Mouse (Mus musculus) liver, postnatal 0 days (tissue): ENCODE measurements around the gene Zbtb8os. TPM values are rescaled to one million over a fixed set of nuclear protein-coding genes. Genes with fewer than 3 reads are reported as not detected.
A peak's percentile ranks its signal among the peaks of the same experiment; 100 is the strongest.

Experiments used
- ATAC-seq: fragments of 200-750 bp; cut with Nextera tagmentation; 2 replicates; pipeline ENCODE4 v1.8.0; 2017; ENCODE audit warnings: mild to moderate bottlenecking, moderate library complexity
- DNase-seq: peaks from one replicate; pipeline ENCODE4 v3.0.0-alpha.2; 2016
- H3K27ac ChIP-seq: fragments of 300-500 bp; sonication (generic); 2 replicates; pipeline ENCODE4 v1.5.1; 2014; ENCODE audit warnings: antibody characterized with exemption, moderate library complexity, mild to moderate bottlenecking, low read depth
- H3K27me3 ChIP-seq: fragments of 300-500 bp; sonication (generic); 2 replicates; pipeline ENCODE4 v1.6.1; 2014; ENCODE audit warnings: low read length, control low read depth, mixed read lengths; ENCODE audit not compliant: insufficient read depth
- H3K36me3 ChIP-seq: fragments of 300-500 bp; sonication (generic); replicated peaks from 2 replicates; pipeline ENCODE4 v1.6.1; 2014; ENCODE audit warnings: mild to moderate bottlenecking, control low read depth, low read length, moderate library complexity, mixed read lengths; ENCODE audit not compliant: insufficient read depth
- H3K4me1 ChIP-seq: fragments of 300-500 bp; sonication (generic); 2 replicates; pipeline ENCODE4 v1.6.1; 2014; ENCODE audit warnings: antibody characterized with exemption, mild to moderate bottlenecking, control low read depth; ENCODE audit not compliant: insufficient read depth
- H3K4me2 ChIP-seq: fragments of 300-500 bp; sonication (generic); 2 replicates; pipeline ENCODE4 v1.6.1; 2014; ENCODE audit warnings: low read depth, mild to moderate bottlenecking, low read length, moderate library complexity, mixed read lengths
- H3K4me3 ChIP-seq: fragments of 300-500 bp; sonication (generic); 2 replicates; pipeline ENCODE4 v1.5.1; 2014; ENCODE audit warnings: low read depth, low read length
- H3K9ac ChIP-seq: fragments of 300-500 bp; sonication (generic); replicated peaks from 2 replicates; pipeline ENCODE4 v1.6.1; 2014; ENCODE audit warnings: mild to moderate bottlenecking, moderate library complexity
- H3K9me3 ChIP-seq: fragments of 300-500 bp; sonication (generic); 2 replicates; pipeline ENCODE4 v1.6.1; 2016; ENCODE audit warnings: mild to moderate bottlenecking, control low read depth, low read length, mixed read lengths
- CTCF ChIP-seq: sonication (generic); IDR thresholded peaks from 2 replicates; pipeline ENCODE4 v1.5.1; 2016; ENCODE audit warnings: antibody characterized with exemption, low read depth
- EP300 ChIP-seq: IDR thresholded peaks from 2 replicates; pipeline ENCODE4 v1.6.1; 2016; ENCODE audit warnings: antibody characterized with exemption, low read depth, mild to moderate bottlenecking
- WGBS: fragments of 180-500 bp; shearing (Covaris S2); extraction: QIAGEN DNeasy Blood & Tissue Kit; methylation state at CpG from one replicate; pipeline ENCODE4 v1.1.7; 2014; ENCODE audit not compliant: insufficient replicate concordance; 5-methylcytosine and 5-hydroxymethylcytosine counted together
- polyA plus RNA-seq: library from polyadenylated mRNA; unstranded; fragments of >200 nt; fragmentation: Nextera tagmentation; extraction: Ambion mirVana; gene quantifications from 2 replicates; pipeline ENCODE4 v1.2.1, GENCODE M21; 2015

Zbtb8os gene
- polyA plus RNA-seq, 1 experiment from 2014 or later: 32.2 TPM

- Histone ChIP-seq H3K4me3 (no peak overlapping the region), H3K4me1 (peaks cover 21% of the 10 kb centered on the region), H3K36me3 (peaks cover 20% of the 10 kb centered on the region), H3K27ac (peak overlapping the region; percentile 58), H3K9me3 (no peaks in the 10 kb centered on the region), H3K4me2 (0 out of 2 replicates have a peak overlapping the region, but pooled peaks have one; percentile 1), H3K9ac (no peak overlapping the region), H3K27me3 (no peaks in the 10 kb centered on the region)
- peak; percentile 14; the same call in 1 of the 2 replicates for ATAC-seq
- no peak for TF ChIP-seq CTCF
- TF ChIP-seq EP300: peak; percentile 90
- no peak for DNase-seq
- WGBS: 63% methylated on average over 3 of the region's 3 CpGs
These were observed 4.2 kb downstream of the Zbtb8os start for GRCm38 (mm10) chr4:129339743-129340142.

DNA sequence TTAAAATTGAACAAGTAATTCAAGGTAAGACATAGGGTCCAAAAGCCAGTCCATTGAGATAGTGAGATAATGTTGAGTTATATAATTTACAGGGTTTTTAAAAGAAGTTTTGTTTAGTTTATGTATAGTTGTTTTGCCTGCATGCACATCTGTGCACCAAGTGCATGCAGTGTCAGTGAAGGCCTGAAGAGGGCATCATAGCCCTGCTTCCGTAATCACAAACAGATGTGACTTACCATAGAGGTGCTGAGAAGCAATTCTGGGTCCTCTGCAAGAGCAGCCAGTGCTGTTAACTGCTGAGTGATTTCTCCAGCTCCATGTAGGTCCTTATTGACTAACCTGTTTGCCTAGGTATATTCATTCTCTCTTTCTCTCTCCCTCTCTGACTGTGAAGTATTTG is 6.4 kb downstream of the Zbtb8os start:
- no peak for ATAC-seq
- Histone ChIP-seq H3K4me1 (peaks cover 13% of the 10 kb centered on the region; the same call in 1 of the 2 replicates), H3K4me2 (no peak overlapping the region), H3K4me3 (no peak overlapping the region), H3K9me3 (no peaks in the 10 kb centered on the region), H3K27ac (no peak overlapping the region), H3K36me3 (peaks cover 27% of the 10 kb centered on the region), H3K27me3 (no peaks in the 10 kb centered on the region), H3K9ac (no peak overlapping the region)
- DNase-seq: no peak
- 85% methylated on average over 1 of the region's 1 CpGs for WGBS
- peak; percentile 40 for TF ChIP-seq CTCF
- no peak for TF ChIP-seq EP300

DNA sequence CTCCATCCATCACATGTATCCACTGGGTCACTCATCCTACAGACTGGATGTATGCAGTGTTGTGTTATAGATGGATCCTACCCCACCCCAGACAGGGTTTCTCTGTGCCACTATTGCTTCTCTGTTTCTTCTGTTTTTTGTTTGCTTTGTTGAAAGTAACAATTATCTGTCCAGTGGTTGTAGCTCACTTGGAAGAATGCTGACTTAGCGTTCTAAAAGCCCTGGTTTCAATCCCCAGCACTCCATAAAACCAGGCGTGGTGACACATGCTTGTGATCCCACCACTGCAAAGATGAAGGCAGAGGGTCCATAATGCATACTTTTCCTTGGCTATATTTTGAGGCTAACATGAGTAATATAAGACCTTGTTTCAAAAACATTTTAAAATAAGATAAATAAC is 7.2 kb downstream of the Zbtb8os start:
- H3K9ac ChIP-seq: no peak overlapping the region
- no peak overlapping the region for H3K27ac ChIP-seq
- 92% methylated on average over 2 of the region's 2 CpGs for WGBS
- H3K4me3 ChIP-seq: no peak overlapping the region
- no peak for ATAC-seq
- H3K36me3 ChIP-seq: peaks cover 27% of the 10 kb centered on the region
- no peaks in the 10 kb centered on the region for H3K27me3 ChIP-seq
- peaks cover 9% of the 10 kb centered on the region; the same call in 1 of the 2 replicates for H3K4me1 ChIP-seq
- no peak overlapping the region for H3K4me2 ChIP-seq
- H3K9me3 ChIP-seq: no peaks in the 10 kb centered on the region
- no peak for DNase-seq
- no peak for TF ChIP-seq EP300

- H3K36me3 ChIP-seq: peaks cover 24% of the 10 kb centered on the region
- H3K9ac ChIP-seq: no peak overlapping the region
- 79% methylated on average over 15 of the region's 15 CpGs for WGBS
- no peaks in the 10 kb centered on the region for H3K4me1 ChIP-seq
- H3K4me3 ChIP-seq: no peak overlapping the region
- ATAC-seq (no peak), DNase-seq (no peak)
- H3K27me3 ChIP-seq: no peaks in the 10 kb centered on the region
- TF ChIP-seq EP300: no peak
- no peak for TF ChIP-seq CTCF
- H3K27ac ChIP-seq: no peak overlapping the region
- H3K9me3 ChIP-seq: no peaks in the 10 kb centered on the region
- no peak overlapping the region for H3K4me2 ChIP-seq
These were observed 11.1 kb downstream of the Zbtb8os start for GRCm38 (mm10) chr4:129346481-129347154.

DNA sequence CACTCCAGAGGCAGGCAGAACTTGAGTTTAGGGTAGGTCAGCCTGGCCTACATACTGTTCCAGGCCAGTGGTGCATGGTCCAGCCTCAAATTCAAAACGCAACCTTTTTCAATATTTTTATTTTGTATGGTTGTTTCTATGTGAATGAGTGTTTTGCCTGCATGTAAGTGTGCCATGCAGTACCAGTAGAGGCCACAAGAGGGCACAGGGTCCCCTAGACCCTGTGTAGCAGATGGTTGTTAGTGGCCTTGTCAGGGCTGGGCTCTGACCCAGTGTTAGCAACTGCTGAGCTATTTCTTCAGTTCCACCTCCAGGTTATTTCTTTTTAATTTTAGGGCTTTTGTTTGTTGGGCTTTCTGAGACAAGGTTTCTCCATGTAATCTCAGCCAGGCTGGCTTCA is 15.1 kb downstream of the Zbtb8os start:
- Histone ChIP-seq H3K4me2 (no peak overlapping the region), H3K4me3 (no peak overlapping the region), H3K9ac (no peak overlapping the region), H3K9me3 (no peaks in the 10 kb centered on the region), H3K27me3 (no peaks in the 10 kb centered on the region), H3K36me3 (peaks cover 5% of the 10 kb centered on the region; the same call in 1 of the 2 replicates), H3K4me1 (no peaks in the 10 kb centered on the region), H3K27ac (no peak overlapping the region)
- DNase-seq (peak; percentile 88), ATAC-seq (peak; percentile 57)
- TF ChIP-seq EP300: no peak
- peak; percentile 97 for TF ChIP-seq CTCF
- WGBS: 7% methylated on average over 1 of the region's 1 CpGs

DNA sequence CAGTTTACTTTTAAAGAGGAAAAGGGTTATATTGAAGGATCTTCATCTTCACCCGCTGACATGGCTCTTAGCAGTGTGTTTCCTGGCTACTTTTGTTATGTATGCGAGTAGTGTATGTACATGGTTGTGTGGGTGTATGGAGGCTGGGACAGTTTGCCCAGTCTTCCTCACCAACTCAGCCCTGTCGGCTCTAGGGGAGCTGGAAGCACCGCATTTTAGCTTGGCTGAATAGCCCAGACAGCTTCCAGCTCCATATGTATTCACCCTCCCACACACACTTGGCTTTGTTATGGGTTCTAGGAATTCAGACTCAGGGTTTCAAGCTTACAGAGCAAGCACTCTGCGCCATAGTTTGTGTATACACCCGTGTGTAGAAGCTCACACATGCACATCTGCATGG is 15.6 kb downstream of the Zbtb8os start:
- H3K9ac ChIP-seq: no peak overlapping the region
- H3K4me1 ChIP-seq: no peaks in the 10 kb centered on the region
- H3K4me3 ChIP-seq: no peak overlapping the region
- no peak overlapping the region for H3K27ac ChIP-seq
- no peak for ATAC-seq
- 0 out of 2 replicates have a peak, but pooled peaks cover 3% of the 10 kb centered on the region for H3K36me3 ChIP-seq
- no peak overlapping the region for H3K4me2 ChIP-seq
- DNase-seq: no peak
- no peaks in the 10 kb centered on the region for H3K9me3 ChIP-seq
- TF ChIP-seq CTCF (no peak), EP300 (no peak)
- WGBS: 76% methylated on average over 6 of the region's 6 CpGs
- no peaks in the 10 kb centered on the region for H3K27me3 ChIP-seq
